Mouse (Mus musculus) hindbrain, embryonic 11.5 days (tissue): Measurements from ENCODE around the gene Prune1. TPM values are rescaled to one million over a fixed set of nuclear protein-coding genes. Genes with fewer than 3 reads are reported as not detected.

Experiments
- ATAC-seq: fragments of 200-750 bp; cut with Nextera tagmentation; 2 replicates; pipeline ENCODE4 v1.8.0; 2017; ENCODE audit warnings: mild to moderate bottlenecking, moderate TSS enrichment, moderate library complexity; ENCODE audit not compliant: low FRiP score
- DNase-seq: peaks from one replicate; pipeline ENCODE4 v3.0.0-alpha.2; 2015; ENCODE audit warnings: low spot score
- H3K27ac ChIP-seq: fragments of 300-500 bp; sonication (generic); 2 replicates; pipeline ENCODE4 v1.5.1; 2014; ENCODE audit warnings: mild to moderate bottlenecking, low read depth, low read length
- H3K27me3 ChIP-seq: fragments of 300-500 bp; sonication (generic); 2 replicates; pipeline ENCODE4 v1.6.1; 2014; ENCODE audit warnings: mild to moderate bottlenecking, low read length, moderate library complexity, mixed read lengths; ENCODE audit not compliant: control insufficient read depth, insufficient read depth
- H3K36me3 ChIP-seq: fragments of 300-500 bp; sonication (generic); 2 replicates; pipeline ENCODE4 v1.6.1; 2014; ENCODE audit warnings: mild to moderate bottlenecking, low read length, moderate library complexity, mixed read lengths; ENCODE audit not compliant: control insufficient read depth, insufficient read depth
- H3K4me1 ChIP-seq: fragments of 300-500 bp; sonication (generic); replicated peaks from 2 replicates; pipeline ENCODE4 v1.6.1; 2014; ENCODE audit warnings: low read length, mixed read lengths; ENCODE audit not compliant: control insufficient read depth, insufficient read depth
- H3K4me2 ChIP-seq: fragments of 300-500 bp; sonication (generic); replicated peaks from 2 replicates; pipeline ENCODE4 v1.6.1; 2014; ENCODE audit warnings: mild to moderate bottlenecking, low read depth, low read length
- H3K4me3 ChIP-seq: fragments of 300-500 bp; sonication (generic); 2 replicates; pipeline ENCODE4 v1.5.1; 2014; ENCODE audit warnings: low read depth, low read length
- H3K9ac ChIP-seq: fragments of 300-500 bp; sonication (generic); 2 replicates; pipeline ENCODE4 v1.6.1; 2014; ENCODE audit warnings: low read depth, low read length
- H3K9me3 ChIP-seq: fragments of 300-500 bp; sonication (generic); 2 replicates; pipeline ENCODE4 v1.6.1; 2016; ENCODE audit warnings: low read length; ENCODE audit not compliant: control insufficient read depth
- WGBS: fragments of 180-500 bp; shearing (Covaris S2); extraction: QIAGEN DNeasy Blood & Tissue Kit; methylation state at CpG from one replicate; pipeline ENCODE4 v1.1.7; 2014; 5-methylcytosine and 5-hydroxymethylcytosine counted together
- polyA plus RNA-seq: library from polyadenylated mRNA; unstranded; fragments of >200 nt; fragmentation: Nextera tagmentation; extraction: Ambion mirVana; gene quantifications from 2 replicates; pipeline ENCODE4 v1.2.1, GENCODE M21; 2014

The Prune1 gene
- polyA plus RNA-seq, 1 experiment from 2014 or later, result 31.3 TPM

- Histone ChIP-seq H3K4me1 (no peaks in the 10 kb centered on the region), H3K36me3 (0 out of 2 replicates have a peak, but pooled peaks cover 2% of the 10 kb centered on the region), H3K4me3 (no peak overlapping the region), H3K9ac (no peak overlapping the region), H3K27me3 (no peaks in the 10 kb centered on the region), H3K27ac (no peak overlapping the region), H3K9me3 (no peaks in the 10 kb centered on the region), H3K4me2 (no peak overlapping the region)
- DNase-seq (no peak), ATAC-seq (no peak)
- WGBS, result 83% methylated on average over 2 of the region's 2 CpGs
Observed at GRCm38 (mm10) chr3:95243086-95243485, 38.8 kb downstream of the Prune1 start.

GRCm38 (mm10) chr3:95241498-95241897 is 40.4 kb downstream of the Prune1 start, which contains the start of gene Gm128:
Gene Gm128 (minus strand): TSS chr3:95241598.
- H3K27ac ChIP-seq, result no peak within 1 kb of the TSS
- DNase-seq, result no peak
- H3K27me3 ChIP-seq, result no peaks in the 10 kb centered on the region
- no peak within 1 kb of the TSS for H3K4me3 ChIP-seq
- H3K9ac ChIP-seq, result no peak within 1 kb of the TSS
- 0 out of 2 replicates have a peak, but pooled peaks cover 11% of the 10 kb centered on the region for H3K36me3 ChIP-seq
- H3K9me3 ChIP-seq, result no peaks in the 10 kb centered on the region
- no peak within 1 kb of the TSS for H3K4me2 ChIP-seq
- no peaks in the 10 kb centered on the region for H3K4me1 ChIP-seq
- ATAC-seq, result no peak
- 75% methylated on average over 7 of the region's 7 CpGs for WGBS

DNA sequence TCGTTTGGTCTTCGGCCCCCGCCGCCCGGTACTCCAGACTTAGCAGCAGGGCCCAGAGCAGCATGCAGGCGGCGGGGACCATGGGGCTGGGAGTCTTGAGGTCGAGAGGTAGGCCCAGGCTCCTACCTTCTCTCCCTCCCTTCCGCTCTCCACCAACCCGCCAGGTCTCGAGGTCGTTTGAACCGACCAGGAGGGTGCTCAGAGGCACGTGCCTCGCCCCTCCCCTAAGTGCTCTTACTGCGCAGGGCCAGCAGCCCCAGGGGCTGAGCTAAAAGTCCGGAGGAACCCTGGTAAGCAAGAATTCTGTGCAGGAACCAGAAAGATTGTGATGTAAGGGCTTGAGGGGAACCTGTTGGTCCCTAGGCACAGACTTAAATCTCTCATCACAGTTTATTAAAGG is 41.0 kb downstream of the Prune1 start:
- ATAC-seq, result no peak
- Histone ChIP-seq H3K4me3 (no peak overlapping the region), H3K4me2 (no peak overlapping the region)

DNA sequence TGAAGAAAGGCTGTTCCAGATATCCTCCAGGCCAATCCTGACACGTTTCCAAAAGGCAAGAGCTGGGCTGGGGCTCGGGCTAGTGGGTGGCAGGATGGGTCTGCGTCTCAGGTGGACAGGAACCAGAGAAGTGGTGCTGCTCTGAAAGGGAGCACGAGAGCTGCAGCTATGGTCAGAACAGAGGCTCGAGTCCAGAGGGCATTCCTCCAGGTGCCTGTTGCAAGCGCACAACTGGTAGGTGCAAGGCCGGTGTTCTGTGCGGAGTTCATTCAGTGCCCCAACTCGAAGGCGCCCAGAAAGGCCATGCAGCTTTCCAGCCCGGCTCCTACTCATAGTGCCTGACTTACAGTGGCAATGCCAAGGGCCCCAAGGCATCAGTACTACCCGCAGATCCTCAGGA is 41.9 kb downstream of the Prune1 start:
- Histone ChIP-seq H3K9me3 (no peaks in the 10 kb centered on the region), H3K27me3 (no peaks in the 10 kb centered on the region)
- 90% methylated on average over 12 of the region's 12 CpGs for WGBS

More for the DNA sequence above, 41.0 kb downstream of the Prune1 start:
- Histone ChIP-seq H3K4me1 (no peaks in the 10 kb centered on the region), H3K9me3 (no peaks in the 10 kb centered on the region), H3K36me3 (0 out of 2 replicates have a peak, but pooled peaks cover 11% of the 10 kb centered on the region), H3K9ac (no peak overlapping the region), H3K27ac (no peak overlapping the region), H3K27me3 (no peaks in the 10 kb centered on the region)
- WGBS, result 27% methylated on average over 16 of the region's 17 CpGs
- no peak for DNase-seq

DNA sequence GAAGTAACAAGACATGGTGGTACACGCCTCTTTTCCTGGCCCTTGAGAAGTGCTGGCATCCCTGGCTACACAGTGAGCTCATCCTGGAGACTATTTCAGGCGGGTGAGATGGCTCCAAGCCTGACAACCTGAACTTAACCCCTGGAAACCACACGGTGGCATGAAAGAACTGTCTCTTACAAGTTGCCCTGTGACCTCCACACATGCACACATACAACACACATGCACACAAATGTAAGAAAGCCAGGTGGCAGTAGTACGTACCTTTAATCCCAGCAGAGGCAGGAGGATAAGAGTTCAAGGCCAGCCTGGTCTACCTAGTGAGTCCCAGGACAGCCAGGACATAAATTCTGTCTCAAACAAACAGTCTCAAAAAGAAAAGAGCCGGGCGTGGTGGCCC is 42.9 kb downstream of the Prune1 start:
- H3K4me3 ChIP-seq, result no peak overlapping the region
- 92% methylated on average over 6 of the region's 6 CpGs for WGBS
- H3K4me1 ChIP-seq, result no peaks in the 10 kb centered on the region
- no peaks in the 10 kb centered on the region for H3K27me3 ChIP-seq
- 0 out of 2 replicates have a peak, but pooled peaks cover 15% of the 10 kb centered on the region for H3K36me3 ChIP-seq
- no peak overlapping the region for H3K4me2 ChIP-seq
- DNase-seq, result no peak
- H3K9me3 ChIP-seq, result no peaks in the 10 kb centered on the region
- no peak overlapping the region for H3K27ac ChIP-seq
- ATAC-seq, result no peak
- H3K9ac ChIP-seq, result no peak overlapping the region

More for the DNA sequence above, 41.9 kb downstream of the Prune1 start:
- no peak overlapping the region for H3K4me2 ChIP-seq
- DNase-seq (no peak), ATAC-seq (no peak)
- H3K9ac ChIP-seq, result no peak overlapping the region
- no peaks in the 10 kb centered on the region for H3K4me1 ChIP-seq
- no peak overlapping the region for H3K27ac ChIP-seq
- H3K4me3 ChIP-seq, result no peak overlapping the region
- 0 out of 2 replicates have a peak, but pooled peaks cover 11% of the 10 kb centered on the region for H3K36me3 ChIP-seq

GRCm38 (mm10) chr3:95237541-95238099 is 44.3 kb downstream of the Prune1 start:
- no peak for ATAC-seq
- H3K36me3 ChIP-seq, result 0 out of 2 replicates have a peak, but pooled peaks cover 17% of the 10 kb centered on the region
- 92% methylated on average over 8 of the region's 8 CpGs for WGBS

DNA sequence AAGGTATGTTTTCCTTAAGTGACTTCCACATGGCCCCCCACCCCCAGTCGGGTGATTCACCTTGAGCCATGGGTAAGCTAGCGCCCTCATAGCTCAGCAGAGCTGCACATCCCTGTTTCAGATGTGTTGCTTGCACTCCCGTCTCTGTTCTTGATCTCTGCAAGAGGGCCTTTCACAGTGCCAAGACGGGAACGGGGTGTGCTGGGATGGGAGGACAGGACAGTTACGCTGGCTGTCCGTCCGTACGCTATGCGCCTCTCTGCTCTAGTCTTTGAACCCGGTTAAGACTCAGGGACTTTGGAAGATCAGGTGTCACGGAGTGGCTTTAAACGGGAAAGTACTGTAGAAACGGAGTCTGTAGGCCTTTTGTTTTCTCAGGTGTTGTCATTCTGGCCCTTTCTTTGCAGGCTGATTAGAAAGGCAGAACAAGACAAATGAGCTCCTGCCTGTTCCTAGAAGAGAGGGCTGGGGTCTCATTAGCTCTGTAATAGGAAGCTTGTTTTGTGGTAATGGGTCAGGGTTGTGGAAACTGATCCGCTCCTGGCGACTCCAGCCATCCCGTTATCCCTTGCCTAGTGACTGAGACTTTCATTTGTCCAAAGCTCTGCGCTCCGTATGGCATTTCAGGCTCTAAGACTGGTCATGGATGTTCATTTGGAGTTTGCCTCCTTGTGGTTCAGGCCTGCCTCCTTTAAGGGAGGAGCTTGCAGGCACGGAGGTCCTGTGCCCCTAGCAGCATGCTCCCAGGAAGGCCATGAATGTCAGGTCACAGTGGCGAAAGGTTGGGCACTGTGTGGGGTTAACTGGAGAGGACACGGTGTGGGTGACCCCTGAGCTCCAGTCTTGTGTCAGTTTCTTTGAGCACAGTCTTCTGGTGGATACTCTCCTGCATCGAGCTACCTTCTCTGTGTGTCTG is 46.2 kb downstream of the Prune1 start:
- H3K27me3 ChIP-seq, result no peaks in the 10 kb centered on the region
- no peak overlapping the region for H3K27ac ChIP-seq
- H3K4me2 ChIP-seq, result no peak overlapping the region
- DNase-seq, result no peak
- H3K9me3 ChIP-seq, result no peaks in the 10 kb centered on the region
- WGBS, result 69% methylated on average over 23 of the region's 23 CpGs
- peaks cover 8% of the 10 kb centered on the region for H3K4me1 ChIP-seq
- ATAC-seq, result no peak
- H3K4me3 ChIP-seq, result no peak overlapping the region
- H3K36me3 ChIP-seq, result 0 out of 2 replicates have a peak, but pooled peaks cover 17% of the 10 kb centered on the region
- no peak overlapping the region for H3K9ac ChIP-seq

More at GRCm38 (mm10) chr3:95237541-95238099, 44.3 kb downstream of the Prune1 start:
- DNase-seq, result no peak
- no peak overlapping the region for H3K4me2 ChIP-seq
- H3K27me3 ChIP-seq, result no peaks in the 10 kb centered on the region
- no peak overlapping the region for H3K4me3 ChIP-seq
- no peak overlapping the region for H3K27ac ChIP-seq
- no peak overlapping the region for H3K9ac ChIP-seq
- H3K9me3 ChIP-seq, result no peaks in the 10 kb centered on the region
- H3K4me1 ChIP-seq, result no peaks in the 10 kb centered on the region

DNA sequence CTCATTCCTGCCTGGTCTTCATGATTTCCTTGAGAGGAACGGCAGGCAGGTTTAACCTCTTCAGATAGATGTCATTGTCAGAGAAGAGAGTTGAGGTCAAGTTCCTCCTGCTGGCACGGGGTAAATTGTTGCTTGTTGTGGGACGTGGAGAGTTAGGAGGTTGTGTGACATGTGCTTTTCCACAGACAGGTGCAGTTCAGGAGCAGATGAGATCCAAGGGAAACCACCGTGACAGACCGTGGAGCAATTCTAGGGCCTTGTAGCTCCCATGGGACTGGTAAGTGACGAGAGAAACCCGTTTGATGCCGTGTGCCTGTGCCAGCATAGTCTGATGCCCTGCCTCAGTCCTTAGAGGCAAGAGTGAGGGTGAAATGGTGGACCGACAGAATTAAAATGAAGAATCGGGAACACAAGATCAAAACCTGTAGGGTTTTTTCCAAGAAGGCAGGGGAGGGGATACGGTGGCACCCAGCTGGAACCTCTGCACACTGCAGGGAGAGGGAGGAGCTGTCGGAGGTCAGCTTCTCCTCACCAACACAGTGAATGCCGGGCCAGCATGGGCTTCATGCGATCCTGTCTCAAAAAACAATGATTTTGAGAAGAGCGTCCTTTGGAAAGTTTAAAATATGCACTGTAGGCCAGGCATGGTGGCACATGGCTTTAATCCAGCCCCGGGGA is 48.4 kb downstream of the Prune1 start:
- Histone ChIP-seq H3K4me2 (no peak overlapping the region), H3K27ac (no peak overlapping the region), H3K4me1 (peaks cover 9% of the 10 kb centered on the region), H3K27me3 (no peaks in the 10 kb centered on the region), H3K9ac (no peak overlapping the region), H3K36me3 (0 out of 2 replicates have a peak, but pooled peaks cover 17% of the 10 kb centered on the region), H3K4me3 (no peak overlapping the region), H3K9me3 (no peaks in the 10 kb centered on the region)
- 88% methylated on average over 16 of the region's 16 CpGs for WGBS
- DNase-seq, result no peak
- no peak for ATAC-seq
